Mouse (Mus musculus) heart, embryonic 11.5 days (tissue): Measurements from ENCODE around the gene Cops9. TPM values are rescaled to one million over a fixed set of nuclear protein-coding genes. Genes with fewer than 3 reads are reported as not detected.

Experiments used
- ATAC-seq: fragments of 200-750 bp; cut with Nextera tagmentation; replicated peaks from 2 replicates; pipeline ENCODE4 v1.8.0; 2017; ENCODE audit warnings: moderate library complexity; ENCODE audit not compliant: insufficient number of reproducible peaks, low FRiP score, low TSS enrichment
- H3K27ac ChIP-seq: fragments of 300-500 bp; sonication (generic); 2 replicates; pipeline ENCODE4 v1.5.1; 2014; ENCODE audit warnings: mild to moderate bottlenecking, low read depth, low read length
- H3K27me3 ChIP-seq: fragments of 300-500 bp; sonication (generic); 2 replicates; pipeline ENCODE4 v1.6.1; 2014; ENCODE audit warnings: mild to moderate bottlenecking, low read length, mixed read lengths; ENCODE audit not compliant: control insufficient read depth, insufficient read depth
- H3K36me3 ChIP-seq: fragments of 300-500 bp; sonication (generic); 2 replicates; pipeline ENCODE4 v1.6.1; 2014; ENCODE audit warnings: mild to moderate bottlenecking, low read length, moderate library complexity, mixed read lengths; ENCODE audit not compliant: control insufficient read depth, insufficient read depth
- H3K4me1 ChIP-seq: fragments of 300-500 bp; sonication (generic); 2 replicates; pipeline ENCODE4 v1.6.1; 2014; ENCODE audit warnings: low read length; ENCODE audit not compliant: control insufficient read depth, insufficient read depth
- H3K4me2 ChIP-seq: fragments of 300-500 bp; sonication (generic); 2 replicates; pipeline ENCODE4 v1.6.1; 2014; ENCODE audit warnings: mild to moderate bottlenecking, moderate library complexity
- H3K4me3 ChIP-seq: fragments of 300-500 bp; sonication (generic); 2 replicates; pipeline ENCODE4 v1.5.1; 2014; ENCODE audit warnings: low read depth, low read length
- H3K9ac ChIP-seq: fragments of 300-500 bp; sonication (generic); 2 replicates; pipeline ENCODE4 v1.6.1; 2014; ENCODE audit warnings: mild to moderate bottlenecking, low read depth, low read length, moderate library complexity
- H3K9me3 ChIP-seq: fragments of 300-500 bp; sonication (generic); replicated peaks from 2 replicates; pipeline ENCODE4 v1.6.1; 2016; ENCODE audit warnings: low read length; ENCODE audit not compliant: control insufficient read depth
- WGBS: fragments of 180-500 bp; shearing (Covaris S2); extraction: QIAGEN DNeasy Blood & Tissue Kit; methylation state at CpG from one replicate; pipeline ENCODE4 v1.1.7; 2014; ENCODE audit not compliant: insufficient replicate concordance; 5-methylcytosine and 5-hydroxymethylcytosine counted together
- polyA plus RNA-seq: library from polyadenylated mRNA; unstranded; fragments of >200 nt; fragmentation: Nextera tagmentation; extraction: Ambion mirVana; gene quantifications from 2 replicates; pipeline ENCODE4 v1.2.1, GENCODE M21; 2014

Cops9 gene
- polyA plus RNA-seq, 1 experiment from 2014 or later = 382 TPM

DNA sequence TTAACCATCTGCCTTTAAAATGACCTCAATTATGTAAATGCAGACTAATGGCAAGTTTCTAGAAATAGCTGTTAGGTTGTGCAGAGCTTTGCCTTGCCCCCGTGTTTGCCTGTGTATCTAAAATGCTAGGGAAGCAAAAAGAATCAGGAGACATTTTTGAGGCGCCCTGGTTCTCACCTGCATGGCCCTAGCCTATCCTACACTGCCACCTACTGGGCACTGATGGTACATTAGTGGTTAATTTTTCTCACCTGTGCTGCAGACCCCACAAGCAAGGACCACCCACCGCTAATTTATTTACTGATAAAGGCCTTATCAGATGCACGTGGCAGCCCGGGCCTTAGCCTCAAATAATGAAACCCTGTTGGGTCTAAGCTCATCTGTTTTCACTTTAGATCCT is 30.8 kb downstream of the Cops9 start:
- Histone ChIP-seq H3K27me3 (peaks cover 5% of the 10 kb centered on the region), H3K36me3 (no peaks in the 10 kb centered on the region), H3K9ac (no peak overlapping the region), H3K9me3 (no peaks in the 10 kb centered on the region), H3K4me2 (no peak overlapping the region), H3K4me3 (no peak overlapping the region), H3K27ac (no peak overlapping the region), H3K4me1 (no peaks in the 10 kb centered on the region)
- ATAC-seq = no peak
- WGBS = 4% methylated on average over 5 of the region's 5 CpGs

DNA sequence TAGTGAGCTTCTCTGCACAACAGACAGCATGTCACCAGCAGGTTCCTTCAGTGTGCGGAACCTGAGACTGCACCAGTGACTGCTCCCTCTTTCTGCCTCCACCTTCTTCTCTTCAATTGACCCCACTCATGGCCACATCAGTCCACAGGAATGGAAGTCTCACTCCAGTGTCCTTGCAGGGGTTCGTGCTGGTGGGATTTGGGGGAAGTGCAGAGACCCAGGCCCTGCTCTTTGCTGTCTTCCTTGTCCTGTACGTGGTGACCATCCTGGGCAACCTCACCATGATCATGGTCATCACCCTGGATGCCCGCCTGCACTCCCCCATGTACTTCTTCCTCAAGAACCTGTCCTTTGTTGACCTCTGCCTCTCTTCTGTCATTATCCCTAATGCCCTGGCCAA is 34.1 kb downstream of the Cops9 start:
- H3K36me3 ChIP-seq = no peaks in the 10 kb centered on the region
- H3K4me1 ChIP-seq = no peaks in the 10 kb centered on the region
- 78% methylated on average over 4 of the region's 4 CpGs for WGBS
- no peak overlapping the region for H3K4me2 ChIP-seq
- no peak overlapping the region for H3K4me3 ChIP-seq
- ATAC-seq = no peak
- H3K27ac ChIP-seq = no peak overlapping the region
- H3K9me3 ChIP-seq = no peaks in the 10 kb centered on the region
- no peak overlapping the region for H3K9ac ChIP-seq
- peaks cover 5% of the 10 kb centered on the region for H3K27me3 ChIP-seq

DNA sequence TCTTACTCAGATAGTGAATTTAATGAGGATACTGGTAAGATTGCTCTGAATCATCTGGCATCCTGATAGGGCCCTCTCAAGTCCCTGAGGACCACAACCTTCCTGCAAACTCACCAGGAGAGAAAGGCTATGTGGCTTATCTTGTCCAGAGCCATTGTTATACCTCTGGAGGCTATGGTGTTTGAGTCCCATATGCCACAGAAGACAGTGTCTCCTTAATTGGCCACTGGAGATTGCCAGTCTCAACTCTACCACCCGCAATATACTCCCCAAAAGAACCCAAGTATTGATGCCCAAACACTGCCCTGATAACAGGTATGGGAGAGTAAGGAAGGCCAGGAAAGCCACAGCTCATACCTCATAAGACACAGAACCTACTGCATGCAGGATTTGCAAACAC is 36.3 kb downstream of the Cops9 start, which contains the start of gene Olfr1410:
Gene Olfr1410, plus strand, starts transcription at position 301 of the 400 bp plus-strand sequence.
- 79% methylated on average over 1 of the region's 1 CpGs for WGBS
- no peaks in the 10 kb centered on the region for H3K9me3 ChIP-seq
- H3K9ac ChIP-seq = no peak within 1 kb of the TSS
- ATAC-seq = no peak
- peaks cover 2% of the 10 kb centered on the region; the same call in 1 of the 2 replicates for H3K27me3 ChIP-seq
- H3K4me3 ChIP-seq = no peak within 1 kb of the TSS
- no peaks in the 10 kb centered on the region for H3K36me3 ChIP-seq
- no peak within 1 kb of the TSS for H3K27ac ChIP-seq
- H3K4me1 ChIP-seq = no peaks in the 10 kb centered on the region
- no peak within 1 kb of the TSS for H3K4me2 ChIP-seq

DNA sequence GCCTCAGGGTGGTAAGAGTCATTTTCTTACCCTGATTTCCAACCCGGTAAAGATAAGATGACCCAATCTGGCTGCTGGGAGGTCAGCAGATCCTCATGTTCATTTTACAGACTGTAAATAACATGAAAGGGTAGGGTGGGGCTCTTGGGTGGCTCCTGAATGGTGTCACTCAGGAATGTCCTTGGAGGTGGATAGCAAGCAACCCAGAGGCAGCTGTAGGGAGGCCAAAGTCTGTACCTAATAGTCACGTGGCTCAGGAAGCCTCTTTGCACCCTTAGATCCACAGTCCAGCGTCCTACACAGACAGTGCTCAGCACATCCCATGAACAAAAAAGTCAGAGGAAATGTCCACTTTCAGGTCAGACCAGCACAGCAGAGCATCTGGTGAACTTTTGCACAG is 45.8 kb downstream of the Cops9 start:
- Histone ChIP-seq H3K27ac (no peak overlapping the region), H3K4me3 (no peak overlapping the region), H3K9ac (no peak overlapping the region), H3K27me3 (no peaks in the 10 kb centered on the region), H3K9me3 (no peaks in the 10 kb centered on the region), H3K36me3 (no peaks in the 10 kb centered on the region), H3K4me2 (no peak overlapping the region), H3K4me1 (no peaks in the 10 kb centered on the region)
- no peak for ATAC-seq
- WGBS = 67% methylated on average over 3 of the region's 3 CpGs

DNA sequence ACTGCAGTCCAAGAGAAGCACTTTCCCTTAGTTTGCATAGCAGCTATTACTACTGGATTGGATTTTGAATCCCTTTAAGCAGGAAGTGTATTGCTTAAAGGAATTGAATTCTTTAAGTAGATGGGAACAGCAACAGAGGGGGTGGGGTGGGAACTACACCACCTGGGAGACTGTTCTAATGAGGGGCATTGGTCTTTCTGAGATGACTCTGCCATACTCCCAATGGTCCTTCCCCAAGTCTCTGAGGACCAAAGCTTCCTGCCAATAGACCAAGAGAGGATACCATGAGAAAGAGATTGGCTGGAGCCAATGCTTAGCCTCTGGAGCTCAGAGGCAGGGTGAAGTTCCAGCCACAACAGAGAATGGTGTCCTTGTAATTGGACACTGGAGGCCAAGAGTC is 47.7 kb downstream of the Cops9 start, which contains the start of gene Olfr1411:
Gene Olfr1411, plus strand, starts transcription at position 301 of the 400 bp plus-strand sequence.
- Histone ChIP-seq H3K4me2 (no peak within 1 kb of the TSS), H3K27me3 (no peaks in the 10 kb centered on the region), H3K4me3 (no peak within 1 kb of the TSS), H3K4me1 (no peaks in the 10 kb centered on the region), H3K9ac (no peak within 1 kb of the TSS), H3K27ac (no peak within 1 kb of the TSS), H3K9me3 (no peaks in the 10 kb centered on the region), H3K36me3 (no peaks in the 10 kb centered on the region)
- no peak for ATAC-seq

Other genes with a start within 250 kb of the Cops9 start
- 462 and 465 TPM in 2 replicates for gene Ndufa10, start 168.1 kb downstream of the Cops9 start, polyA plus RNA-seq
- gene Olfr1416, start 156.9 kb downstream of the Cops9 start, polyA plus RNA-seq = not detected in 2 replicates
- gene Olfr1415, start 145.9 kb downstream of the Cops9 start, polyA plus RNA-seq = not detected in 2 replicates
- gene Olfr1414, start 123.3 kb downstream of the Cops9 start, polyA plus RNA-seq = not detected in 2 replicates
- gene Olfr1413, start 70.7 kb downstream of the Cops9 start, polyA plus RNA-seq = not detected in 2 replicates
- gene Olfr1412, start 56.2 kb downstream of the Cops9 start, polyA plus RNA-seq = not detected in 2 replicates
- not detected in 2 replicates for gene Olfr1411, start 47.6 kb downstream of the Cops9 start, polyA plus RNA-seq
- not detected in 2 replicates for gene Olfr1410, start 36.2 kb downstream of the Cops9 start, polyA plus RNA-seq
- gene Olfr12, start 24.2 kb downstream of the Cops9 start, polyA plus RNA-seq = not detected in 2 replicates
- not detected in 2 replicates for gene Otos, start 6.9 kb upstream of the Cops9 start, polyA plus RNA-seq
- gene Gpc1, start 189.7 kb upstream of the Cops9 start, polyA plus RNA-seq = 25.9 and 34.3 TPM in 2 replicates